Mouse (Mus musculus) ovary, postnatal 14 days (tissue): ENCODE results near the gene Zbtb38.

Source experiments
- DNase-seq: peaks from one replicate; pipeline ENCODE4 v3.0.0; 2022; ENCODE audit warnings: low spot score

The Zbtb38 gene

DNA sequence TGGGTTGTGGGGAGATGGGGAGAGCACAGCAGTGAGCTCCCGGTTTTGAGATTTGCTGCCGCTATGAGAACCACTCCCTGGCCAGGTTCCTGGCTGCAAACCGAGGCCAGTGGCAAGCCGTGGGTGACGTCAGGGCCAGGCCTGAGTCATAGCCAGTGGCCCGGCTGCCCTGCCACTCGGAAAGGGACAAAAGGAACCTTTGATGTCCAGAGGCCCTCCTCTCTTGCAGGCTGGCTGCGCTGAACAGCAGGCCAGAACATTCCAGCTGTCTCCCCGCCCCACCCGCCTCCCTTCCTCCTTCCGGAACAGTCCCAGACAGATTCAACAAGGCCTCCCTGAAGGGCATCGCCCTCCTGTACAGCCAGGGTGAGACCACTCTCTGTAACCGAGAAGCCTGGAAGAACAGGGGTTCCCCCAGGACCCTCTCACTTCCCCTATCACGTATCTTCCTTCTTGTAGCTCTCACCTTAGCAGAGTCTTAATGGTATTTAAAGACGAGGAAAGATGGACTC, at the start of gene Zbtb38:
TSS of gene Zbtb38 (minus strand) at position 229 of the 512 bp plus-strand sequence.
- DNase-seq, result peak; percentile 44

DNA sequence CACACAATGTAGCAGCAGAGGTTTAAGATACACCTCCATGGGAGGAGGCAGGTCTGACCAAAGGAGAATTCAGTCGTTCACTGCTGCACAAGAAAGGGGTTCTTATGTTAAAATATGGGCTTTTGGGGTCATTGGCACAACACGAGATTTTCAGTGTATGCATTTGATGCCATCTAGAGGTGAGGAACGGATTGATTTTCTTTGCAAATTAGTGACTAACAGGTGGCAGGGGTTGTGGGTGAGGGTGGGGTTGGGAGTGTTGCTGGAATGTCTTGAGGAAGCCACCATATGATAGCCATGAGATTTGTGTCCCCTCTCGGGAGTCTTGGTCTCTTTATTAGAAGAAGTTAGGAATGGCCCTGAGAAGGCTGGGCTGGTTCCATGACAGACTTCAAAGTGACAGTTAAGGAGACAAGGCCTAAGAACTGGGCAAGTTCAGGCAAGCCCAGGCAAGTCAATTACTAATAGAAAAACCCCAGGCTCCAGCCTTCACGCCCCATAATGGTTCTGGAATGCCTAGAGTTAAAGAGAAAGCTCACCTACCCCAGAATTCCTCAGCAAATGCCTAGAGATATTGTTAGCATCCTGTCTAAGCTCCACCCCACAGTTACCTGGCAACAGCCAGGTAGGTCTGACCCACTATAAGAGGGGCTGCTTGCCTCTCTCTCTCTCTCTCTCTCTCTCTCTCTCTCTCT, 47.6 kb upstream of the Zbtb38 start:
- DNase-seq, result no peak

DNA sequence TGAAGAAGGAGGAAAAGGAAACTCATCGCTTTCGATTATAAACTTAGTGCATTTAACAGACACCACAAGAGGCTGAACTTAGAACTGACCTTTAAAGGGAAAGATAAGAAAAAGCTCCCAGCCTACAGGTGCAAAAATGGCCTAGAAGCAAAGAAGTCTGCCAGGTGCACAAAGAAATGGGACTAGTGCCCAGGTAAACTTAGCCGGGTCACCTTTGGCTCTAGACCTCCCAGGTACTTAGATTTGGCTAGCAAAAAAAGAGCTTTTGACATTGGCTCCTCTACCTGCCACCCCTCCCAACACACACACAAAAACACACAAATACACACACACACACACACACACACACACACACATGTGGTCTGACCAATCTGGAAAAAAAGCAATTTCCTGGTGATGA, 44.7 kb upstream of the Zbtb38 start:
- DNase-seq, result no peak

DNA sequence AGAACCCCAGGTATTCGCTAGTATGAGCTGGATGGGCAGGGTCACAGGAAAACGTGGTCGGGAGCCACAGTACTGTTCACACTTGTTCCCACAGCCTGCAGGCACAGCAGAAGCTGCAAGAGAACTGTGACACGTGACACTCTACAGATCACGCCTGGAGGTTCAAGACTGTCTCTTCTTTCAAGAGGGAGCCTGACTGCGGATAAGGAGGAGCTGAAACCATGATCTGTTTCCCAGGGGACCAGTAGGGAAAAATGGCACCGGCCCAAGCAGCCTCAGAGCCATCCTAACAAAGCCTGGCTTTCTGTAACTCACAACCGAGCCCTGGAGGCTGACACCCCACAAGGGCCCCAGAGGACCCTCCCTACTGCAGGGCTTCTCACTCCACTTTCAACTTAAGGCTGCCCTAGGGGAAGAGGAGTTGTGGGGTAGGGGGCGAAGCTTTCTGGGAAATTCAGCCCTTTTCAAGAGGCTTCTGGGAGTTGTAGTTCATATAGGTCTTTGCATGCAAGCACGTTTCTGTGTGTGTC, 42.8 kb upstream of the Zbtb38 start:
- peak; percentile 17 for DNase-seq

DNA sequence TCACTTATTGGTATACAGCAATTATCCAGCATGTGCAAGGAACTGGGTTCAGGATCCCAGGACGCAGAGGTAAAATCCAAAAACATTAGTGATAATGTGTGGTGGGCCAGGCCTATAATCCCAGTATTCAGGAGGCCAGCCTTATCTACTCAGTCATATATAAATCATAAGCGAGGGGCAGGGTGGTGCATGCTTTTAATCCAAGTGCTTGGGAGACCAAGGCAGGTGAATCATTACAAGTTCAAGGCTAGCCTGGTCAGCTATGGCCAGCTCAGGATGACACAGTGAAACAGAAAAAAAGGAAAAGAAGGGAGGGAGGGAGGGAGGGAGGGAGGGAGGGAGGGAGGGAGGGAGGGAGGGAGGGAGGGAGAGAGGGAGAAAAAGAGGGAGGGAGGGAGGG, 42.0 kb upstream of the Zbtb38 start:
- DNase-seq, result no peak

DNA sequence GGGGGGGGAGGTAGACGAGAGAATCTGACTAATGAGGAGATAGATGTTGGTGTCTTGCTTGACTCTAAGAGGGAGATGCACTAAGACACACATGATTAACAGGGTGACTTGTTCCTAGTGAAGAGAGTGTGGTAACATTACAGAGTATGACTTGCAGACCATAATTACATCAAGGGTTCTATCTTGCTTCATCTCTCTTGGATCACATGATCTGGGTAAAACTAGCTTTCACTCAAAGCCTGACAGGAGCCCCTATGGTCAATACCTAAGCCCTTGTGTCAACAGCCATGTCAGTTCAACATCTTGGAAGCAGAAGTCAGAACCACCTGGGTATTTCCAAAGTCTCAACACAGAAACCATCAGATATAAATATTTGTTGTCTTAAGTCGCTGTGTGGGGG, 39.9 kb upstream of the Zbtb38 start:
- no peak for DNase-seq

DNA sequence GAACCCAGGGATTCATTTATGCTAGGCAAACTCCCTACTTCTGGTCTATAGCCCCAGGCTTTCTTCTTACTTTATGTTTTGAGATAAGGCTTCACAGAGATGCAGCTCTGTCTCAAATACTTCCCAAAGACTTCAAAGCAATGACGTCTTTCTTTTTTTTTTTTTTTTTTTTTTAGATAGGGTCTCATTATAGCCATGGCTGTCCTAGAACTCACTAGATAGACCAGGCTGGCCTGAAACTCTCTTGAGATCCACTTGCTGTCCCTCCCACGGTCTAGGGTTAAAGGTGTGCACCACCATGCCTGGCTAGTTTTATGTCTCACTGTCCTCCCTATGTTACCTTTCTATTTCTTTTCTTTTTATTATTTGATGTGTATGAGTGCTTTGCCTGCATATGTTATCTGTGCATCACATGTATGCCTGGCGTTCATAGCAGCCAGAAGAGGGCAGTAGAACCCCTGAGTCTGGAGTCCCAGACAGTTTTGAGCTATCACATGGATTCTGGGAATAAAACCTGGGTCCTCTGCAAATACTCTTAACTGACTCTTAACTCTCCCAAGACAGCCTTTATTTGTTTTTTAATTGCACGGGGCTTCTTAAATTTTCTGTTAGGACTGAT, 37.9 kb upstream of the Zbtb38 start:
- DNase-seq, result no peak

DNA sequence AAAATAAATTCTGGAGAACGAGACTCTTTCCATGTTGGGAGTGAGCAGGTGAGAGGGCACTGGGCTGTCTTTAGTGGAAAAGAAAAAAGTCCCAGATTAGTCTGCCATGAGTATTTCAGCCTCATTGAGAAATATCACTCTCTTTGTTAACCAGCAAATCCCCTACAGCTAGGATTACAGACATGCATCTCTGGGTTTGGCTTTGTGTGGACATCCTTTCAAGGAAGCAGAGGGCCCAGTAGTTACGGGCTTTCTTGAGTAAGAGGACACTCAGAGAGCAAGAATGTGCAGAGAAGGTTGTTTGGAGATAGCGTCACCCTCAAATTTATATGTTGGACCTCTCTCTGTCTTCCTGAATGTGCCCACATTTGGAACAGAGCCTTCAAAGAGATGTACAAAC, 37.3 kb upstream of the Zbtb38 start:
- DNase-seq, result no peak

DNA sequence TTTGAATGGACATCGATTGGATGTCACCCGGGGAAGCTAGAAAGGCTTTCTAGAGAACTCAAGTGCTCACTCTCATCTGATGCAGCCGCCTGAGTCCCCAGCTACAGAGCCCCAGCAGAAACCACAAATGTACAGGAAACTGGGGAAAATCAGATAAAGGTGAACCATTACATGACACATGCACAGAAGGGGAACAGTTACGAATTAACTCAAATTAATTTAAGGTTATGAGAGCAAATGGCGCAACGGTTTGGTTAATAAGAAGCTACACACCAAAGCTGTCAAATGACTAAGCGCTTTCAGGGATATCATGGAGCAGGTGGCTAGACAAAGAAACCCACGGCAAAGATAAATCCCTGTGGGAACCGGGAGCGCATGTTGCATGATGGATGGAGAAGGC, 35.2 kb upstream of the Zbtb38 start:
- DNase-seq, result no peak

DNA sequence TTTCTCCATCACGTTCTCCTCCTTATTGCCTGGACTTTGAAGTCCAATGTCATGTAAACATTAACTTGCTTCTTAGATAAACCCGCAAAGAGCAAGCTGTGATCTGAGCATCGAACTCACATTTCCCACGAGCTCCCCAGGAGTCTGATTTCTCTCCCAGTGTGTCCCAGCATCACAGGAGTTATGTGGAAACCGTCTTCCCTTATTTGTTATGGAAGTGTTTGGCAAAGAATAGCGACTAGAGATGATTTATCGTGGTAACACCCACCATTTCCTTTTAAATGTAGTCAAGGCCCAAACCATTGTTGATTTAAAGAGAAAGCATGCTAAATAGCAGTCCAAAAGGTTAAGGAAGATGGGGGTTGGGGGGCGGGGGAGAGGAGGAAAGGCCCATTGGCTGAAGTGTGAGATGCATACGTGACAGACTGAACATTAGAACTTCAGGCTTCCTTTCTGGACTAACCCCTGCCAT, 33.3 kb upstream of the Zbtb38 start:
- no peak for DNase-seq

DNA sequence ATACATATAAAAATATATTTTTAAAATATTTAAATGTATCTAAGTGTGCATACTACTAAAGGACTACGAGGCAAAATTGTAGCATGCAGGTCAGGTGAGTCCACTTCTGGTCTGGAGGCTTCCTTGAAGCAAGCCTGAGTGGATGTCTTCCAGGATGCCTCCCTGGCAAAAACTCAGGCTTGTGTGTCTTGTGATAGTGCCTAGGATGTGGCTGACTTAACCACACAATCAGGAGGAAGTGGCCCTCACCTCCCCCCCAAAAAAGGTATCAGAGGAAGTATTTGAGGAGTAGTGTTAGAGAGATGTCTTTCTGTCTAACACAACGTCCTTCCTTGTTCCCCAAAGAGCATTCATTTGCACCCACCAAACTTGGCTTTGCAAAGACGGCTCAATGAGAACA, 32.6 kb upstream of the Zbtb38 start:
- DNase-seq, result no peak

DNA sequence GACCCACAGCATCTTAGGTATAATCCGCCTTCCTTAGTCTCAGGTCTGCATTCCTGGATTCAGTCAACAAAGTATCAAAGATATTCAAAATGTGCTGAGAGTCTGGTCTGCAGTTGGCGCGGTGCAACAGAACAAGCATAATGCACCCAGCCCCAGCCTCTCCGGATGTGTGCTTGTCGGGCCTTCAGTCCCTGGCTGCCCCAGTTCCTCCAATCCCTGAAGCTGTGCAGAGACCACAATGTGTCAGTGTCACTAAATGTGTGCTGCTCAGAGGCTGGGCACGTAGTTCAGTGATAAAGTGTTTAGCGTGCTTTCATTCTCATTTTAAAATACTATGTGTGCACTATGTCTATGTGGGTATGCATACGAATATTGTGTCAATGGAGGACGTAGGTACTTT, 31.0 kb upstream of the Zbtb38 start:
- DNase-seq, result no peak

DNA sequence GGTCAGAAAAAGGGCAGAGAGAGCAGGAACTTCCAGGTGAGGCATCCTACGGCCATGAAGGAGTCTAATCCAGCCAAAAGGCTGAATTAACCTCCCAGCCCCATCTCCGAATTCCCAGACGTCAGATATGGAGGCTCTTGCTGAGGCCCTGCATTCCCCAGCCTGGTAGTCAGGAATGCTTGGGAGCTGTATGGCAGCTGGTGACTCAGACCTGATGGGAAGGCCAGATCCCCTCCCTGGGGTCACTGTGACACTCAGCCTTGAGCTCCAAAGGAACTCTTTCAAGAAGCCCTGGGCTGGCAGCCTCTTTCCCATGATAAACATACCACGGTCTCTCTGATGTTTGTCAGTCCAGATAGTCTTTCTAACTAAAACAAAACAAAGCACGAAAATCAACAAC, 30.6 kb upstream of the Zbtb38 start:
- no peak for DNase-seq

DNA sequence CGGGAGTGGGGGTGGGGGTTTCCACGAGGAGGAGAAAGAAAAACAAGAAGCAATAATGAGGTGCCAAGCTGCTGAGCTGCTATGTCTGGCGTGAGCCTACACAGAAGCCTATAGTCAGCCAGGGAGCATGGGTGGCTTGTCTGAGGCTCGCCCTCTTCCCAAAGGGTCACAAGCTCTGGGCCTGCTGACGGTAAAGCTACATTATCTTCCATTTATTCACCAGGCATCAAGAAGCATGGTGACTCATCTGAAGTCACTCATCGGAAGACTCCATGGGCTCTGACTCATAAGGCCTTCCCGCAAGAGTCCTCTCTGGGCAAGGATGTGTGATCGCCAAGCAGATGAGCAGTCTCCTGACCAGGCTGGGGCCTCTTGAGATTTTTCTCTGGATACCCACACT, 29.4 kb upstream of the Zbtb38 start:
- no peak for DNase-seq

DNA sequence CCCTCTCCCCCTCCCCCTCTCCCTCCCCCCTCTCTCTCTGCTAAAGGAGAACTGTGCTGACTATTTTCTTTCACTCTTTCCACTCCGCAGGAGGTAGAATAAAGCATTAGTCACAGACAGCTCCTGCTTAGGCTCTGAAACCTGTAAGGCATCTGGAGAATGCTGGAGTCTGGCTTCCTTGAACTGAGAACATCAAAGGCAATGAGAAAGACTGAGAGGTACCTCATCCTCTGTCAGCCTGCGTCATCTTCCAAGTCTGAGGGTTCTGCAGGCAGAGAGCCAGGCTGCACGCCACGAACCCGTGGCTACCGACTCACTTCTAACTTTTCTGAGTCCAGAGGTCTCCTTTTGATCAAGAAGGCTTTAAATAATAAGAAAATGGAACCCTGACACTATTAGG, 20.5 kb upstream of the Zbtb38 start:
- DNase-seq, result no peak

DNA sequence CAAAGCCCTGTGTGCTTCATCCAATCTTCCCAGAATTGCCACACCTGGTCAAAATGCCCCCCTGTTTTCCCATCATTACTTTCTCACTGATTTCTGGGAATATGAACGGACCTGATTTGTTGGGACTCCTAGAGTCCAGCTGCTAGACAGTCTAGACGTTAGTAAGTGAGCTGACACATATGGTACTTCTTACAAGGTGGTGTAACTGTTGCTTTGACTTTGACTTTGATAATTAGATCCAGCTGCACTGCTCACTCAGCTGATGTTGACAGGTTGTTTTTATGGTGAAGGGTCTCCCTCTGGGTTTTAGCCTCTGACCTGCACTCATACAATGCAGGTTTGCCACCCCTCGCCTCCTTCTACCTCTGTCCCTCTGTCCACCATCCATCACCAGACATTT, 17.8 kb upstream of the Zbtb38 start:
- no peak for DNase-seq

DNA sequence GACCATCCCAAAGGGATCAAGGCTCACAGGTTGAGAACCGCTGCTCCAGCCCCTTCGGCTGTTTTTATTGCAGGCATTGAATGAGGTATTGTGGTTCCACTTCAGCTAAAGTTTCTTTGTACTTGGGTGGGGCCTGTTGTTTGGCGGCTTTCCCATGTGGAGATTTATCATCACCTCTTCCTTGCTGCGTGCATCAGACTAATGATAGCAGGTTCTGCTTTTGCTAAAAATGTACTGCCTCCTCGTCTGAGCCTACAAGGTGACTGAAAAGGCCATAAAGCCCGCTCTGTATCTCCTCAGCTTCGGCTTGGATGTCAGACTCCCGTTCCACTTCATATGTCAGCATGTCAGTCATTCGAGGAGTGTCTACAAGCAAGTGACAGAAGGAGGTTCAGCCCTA, 17.0 kb upstream of the Zbtb38 start:
- DNase-seq, result no peak

DNA sequence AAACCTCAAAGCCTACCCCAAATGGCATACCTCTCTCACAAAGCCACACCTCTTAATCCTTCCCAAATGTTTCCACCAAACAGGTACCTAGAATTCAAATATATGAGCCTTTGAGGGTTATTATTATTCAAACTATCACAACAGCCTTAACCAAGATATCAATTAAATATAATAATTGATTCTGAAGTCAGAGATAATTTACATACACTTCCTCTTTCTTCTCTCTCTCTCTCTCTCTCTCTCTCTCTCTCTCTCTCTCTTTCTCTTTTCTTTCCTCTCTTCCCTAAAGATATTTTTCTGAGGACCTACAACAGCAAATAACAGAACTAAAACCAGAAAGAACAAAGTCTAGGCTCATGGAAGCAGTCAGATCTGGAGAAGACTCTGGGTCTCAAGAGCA, 15.2 kb upstream of the Zbtb38 start:
- DNase-seq, result no peak

DNA sequence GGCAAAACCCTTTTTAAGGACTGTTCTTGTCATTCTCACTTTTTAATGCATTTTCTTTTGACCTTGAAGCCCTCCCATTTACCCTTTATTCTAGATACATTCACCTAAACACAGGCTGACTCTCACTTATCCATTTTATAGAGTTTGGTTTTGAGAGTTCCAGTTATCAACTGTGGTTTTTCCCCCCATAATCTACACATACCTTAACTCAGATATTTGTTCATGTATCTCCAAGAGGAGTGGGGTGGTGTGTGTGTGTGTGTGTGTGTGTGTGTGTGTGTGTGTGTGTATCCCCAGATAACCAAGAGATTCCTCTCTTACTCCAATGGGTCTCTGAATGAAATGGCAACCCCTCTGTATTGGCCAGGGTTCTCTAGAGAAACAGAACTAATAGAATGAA, 13.4 kb upstream of the Zbtb38 start:
- DNase-seq, result no peak

DNA sequence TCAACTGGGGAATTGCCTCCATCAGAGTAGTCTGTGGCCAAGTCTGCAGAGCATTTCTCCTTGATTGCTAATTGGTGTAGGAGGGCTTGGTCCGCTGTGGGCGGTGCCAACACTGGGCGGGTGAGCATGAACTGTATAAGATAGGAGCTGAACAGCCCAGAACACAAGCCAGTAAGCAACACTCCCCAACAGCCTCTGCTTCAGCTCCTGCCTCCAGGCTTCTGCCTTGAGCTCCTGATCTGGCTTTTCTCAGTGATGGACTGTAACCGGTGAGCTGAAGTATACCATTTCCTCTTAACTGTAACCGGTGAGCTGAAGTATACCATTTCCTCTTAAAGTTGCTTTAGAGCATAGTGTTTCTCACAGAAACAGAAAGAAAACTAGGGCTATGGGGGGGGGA, 12.8 kb upstream of the Zbtb38 start:
- no peak for DNase-seq

DNA sequence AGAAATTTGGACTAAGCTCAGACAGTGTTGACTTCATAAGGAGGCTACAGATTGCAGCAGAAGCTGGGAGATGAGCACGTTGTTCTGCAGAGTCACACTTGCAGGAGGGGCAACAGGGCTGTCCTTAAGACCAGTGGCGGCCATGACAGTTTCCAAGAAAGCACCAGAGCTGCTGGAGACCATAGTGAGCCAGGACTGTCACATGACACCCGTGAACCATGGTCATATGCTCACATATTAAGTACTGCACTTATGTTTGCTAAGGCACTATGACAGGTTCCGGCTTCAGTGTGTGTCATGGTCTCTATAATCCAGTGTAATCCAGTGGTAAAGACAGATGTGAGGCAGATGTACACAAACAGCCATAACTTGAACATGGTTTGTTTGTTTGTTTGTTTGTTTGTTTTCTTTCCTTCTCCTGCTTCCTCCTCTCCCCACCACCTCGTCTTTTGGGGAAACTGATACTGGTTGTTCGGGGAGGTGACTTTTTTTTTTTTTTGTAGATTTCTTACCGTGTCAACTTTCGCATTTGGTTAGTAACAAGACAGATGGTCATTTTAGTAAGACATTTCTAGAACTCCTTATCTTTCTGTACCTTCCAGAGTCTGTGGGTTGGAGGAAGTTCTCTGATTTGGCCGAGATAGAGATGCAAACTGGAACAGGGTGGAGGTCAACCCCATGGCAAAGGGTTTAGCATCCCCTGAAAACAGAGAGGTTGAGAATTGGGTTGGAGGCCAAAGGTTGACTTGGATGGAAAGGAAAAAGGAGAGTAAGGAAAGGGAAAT, 11.4 kb upstream of the Zbtb38 start:
- no peak for DNase-seq

DNA sequence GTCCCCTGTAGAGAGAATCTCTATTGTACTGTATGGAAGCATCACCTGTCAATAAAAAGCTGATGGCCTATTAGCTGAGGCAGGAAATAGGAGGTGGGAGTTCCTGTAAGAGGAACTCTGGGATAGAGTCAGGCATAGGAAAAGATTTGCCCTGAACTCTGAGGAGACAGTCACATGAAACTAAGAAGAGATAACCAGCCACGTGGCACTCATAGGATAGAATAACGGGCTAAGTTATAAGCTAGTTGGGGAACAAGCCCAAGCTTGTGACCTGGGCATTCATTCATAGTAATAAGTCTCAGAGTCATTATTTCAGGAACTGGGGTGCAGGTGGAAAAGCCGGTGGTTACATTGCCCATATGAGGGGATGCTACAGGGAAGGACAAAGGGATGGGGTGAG, 10.4 kb upstream of the Zbtb38 start:
- no peak for DNase-seq
